Mouse (Mus musculus): ENCODE data around the gene Rnf183.
A peak's percentile ranks its signal among the peaks of the same experiment; 100 is the strongest.

Rnf183 gene

DNA sequence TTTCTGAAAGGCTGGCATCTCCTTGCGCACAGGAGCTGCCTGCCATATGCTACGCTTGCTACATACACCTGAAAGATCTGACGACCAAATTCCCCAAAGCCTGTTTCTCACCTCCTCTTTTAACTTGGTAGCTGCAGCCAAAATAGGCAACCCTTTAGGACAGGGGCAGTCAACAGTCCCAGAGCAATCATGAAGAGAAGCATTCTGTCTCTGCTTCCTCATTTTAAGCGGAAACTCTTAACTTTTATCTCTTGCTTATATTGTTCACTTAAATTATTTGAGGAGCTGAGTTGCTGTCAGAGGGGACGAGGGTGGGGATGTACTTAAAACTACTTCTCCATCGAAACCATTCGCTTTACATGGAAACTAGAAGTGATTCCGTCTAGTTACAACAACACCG, 5.4 kb downstream of the Rnf183 start:
- no peak for DNase-seq

DNA sequence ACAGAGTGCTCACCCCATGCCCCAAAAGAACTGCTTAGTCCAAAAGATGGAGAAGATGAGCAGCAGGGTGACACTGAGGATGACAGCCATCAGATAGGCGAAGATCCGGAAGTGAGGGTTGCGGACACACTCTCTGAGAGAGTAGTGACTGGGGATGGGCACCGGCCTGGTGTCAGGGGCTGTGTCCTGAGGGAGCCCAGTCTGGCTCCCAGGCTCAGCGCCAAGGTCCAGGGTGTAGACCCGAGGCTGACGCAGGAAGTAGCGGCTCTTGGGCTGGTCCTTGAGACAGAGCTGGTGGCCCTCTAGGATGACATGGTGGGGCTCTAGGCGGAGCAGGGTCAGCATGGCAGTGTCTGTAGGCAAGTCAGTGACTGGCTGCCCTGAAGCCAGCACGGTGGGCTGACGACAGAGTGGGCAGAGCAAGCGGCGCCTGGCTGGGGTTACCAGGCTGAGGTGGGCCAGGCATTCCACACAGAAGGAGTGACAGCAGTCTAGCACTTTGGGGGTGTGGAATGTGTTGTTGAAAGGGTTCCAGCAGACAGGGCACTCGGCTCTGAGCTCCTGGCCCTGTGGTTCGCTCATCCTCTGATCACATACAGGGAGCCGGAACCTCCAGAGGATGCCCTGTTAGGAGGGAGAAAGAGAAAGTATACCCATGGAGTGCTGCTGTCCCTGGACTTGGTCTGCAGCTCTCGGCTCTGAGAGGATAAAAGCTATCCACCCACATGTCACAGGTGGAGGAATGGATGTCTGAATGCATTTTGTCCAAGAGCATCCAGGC, 6.9 kb downstream of the Rnf183 start:
- DNase-seq = no peak

DNA sequence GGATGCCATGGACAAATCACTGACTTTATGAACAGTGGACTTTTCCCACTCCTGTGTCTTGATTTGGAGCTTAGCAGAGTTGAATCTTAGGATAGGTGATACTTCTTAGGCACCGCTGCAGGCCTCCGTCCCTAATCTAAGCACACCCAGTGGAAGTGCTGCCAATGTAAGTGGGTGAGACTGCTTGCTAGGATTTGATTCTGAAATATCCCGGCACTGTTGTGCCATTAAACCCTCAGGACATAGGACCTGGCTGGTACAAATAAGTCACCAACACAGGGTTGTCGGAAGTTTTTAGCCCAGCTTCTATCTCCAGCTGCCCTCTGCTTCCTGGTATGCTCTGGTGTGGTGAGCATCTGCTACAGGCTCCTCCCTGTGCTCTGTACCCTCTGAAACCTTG, 9.2 kb downstream of the Rnf183 start:
- no peak for DNase-seq

DNA sequence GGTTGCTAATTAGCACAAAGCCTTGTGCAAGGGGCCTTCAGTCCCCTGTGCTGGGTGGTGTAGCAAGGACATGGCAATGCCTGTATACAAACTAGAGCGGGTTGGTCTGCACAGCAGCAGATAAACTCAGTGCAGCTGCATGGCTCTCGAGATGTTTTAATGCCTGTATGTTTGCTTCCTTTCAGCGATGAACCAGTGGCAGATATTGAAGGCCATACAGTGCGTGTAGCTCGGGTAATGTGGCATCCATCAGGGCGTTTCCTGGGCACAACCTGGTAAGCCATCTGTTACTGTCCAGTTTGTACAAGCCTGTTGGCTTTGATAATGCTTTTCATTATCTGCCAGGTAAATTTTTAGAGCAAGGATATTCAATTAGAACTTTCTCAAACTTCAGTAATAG, 16.0 kb downstream of the Rnf183 start:
- no peak for DNase-seq

DNA sequence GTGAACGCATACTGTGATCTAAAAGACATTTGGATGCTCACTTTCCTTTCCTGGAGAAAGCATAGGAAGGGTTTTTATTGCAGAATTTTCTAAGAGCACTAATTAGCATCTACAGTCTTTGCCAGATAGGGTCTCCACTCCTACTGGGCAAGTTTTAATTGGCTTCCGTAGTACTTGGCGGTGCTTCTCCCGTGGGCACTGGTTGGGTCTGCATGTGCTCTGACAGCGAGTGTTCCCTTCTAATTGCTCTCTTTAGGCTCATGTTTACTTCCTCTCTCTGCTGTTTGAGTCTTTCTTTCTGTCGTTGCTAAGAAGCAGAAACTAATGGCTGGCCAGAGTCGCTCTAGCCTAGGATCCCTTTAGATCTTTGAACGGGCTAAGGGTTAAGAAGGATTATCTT, 16.6 kb downstream of the Rnf183 start:
- DNase-seq = no peak

DNA sequence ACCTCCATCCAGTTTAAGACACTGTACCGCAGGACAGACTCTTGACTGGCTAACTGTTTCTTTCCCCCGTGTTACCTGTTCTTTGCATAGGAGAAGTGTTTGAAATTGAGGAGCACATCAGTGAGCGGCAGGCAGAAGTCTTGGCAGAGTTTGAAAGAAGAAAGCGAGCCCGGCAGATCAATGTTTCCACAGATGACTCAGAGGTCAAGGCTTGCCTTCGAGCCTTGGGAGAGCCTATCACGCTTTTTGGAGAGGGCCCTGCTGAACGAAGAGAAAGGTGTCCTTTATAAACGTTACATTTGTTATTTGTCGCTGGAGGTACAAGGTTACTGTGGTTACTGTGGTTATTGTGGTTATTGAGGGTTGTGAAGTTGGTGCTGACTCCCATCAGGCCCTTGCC, 23.4 kb downstream of the Rnf183 start:
- DNase-seq = no peak

DNA sequence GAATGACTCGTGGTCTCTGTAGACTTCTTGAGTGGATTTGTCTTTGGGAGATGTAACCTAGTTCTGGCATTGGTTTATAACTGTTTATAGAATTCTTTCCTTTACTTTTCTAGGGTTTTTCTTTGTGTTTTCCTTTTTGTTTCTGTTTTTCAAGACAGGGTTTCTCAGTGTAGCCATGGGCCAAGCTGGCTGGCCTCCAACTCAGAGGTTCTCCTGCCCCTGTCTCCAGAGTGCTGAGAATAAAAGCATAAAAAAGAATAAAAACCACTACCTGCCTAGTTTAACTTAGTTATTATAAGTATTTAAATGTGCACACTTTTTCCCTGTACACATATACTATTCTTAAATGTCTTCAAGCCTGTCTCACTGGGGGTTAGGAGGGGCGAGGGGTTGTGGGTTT, 24.7 kb downstream of the Rnf183 start:
- DNase-seq = no peak

DNA sequence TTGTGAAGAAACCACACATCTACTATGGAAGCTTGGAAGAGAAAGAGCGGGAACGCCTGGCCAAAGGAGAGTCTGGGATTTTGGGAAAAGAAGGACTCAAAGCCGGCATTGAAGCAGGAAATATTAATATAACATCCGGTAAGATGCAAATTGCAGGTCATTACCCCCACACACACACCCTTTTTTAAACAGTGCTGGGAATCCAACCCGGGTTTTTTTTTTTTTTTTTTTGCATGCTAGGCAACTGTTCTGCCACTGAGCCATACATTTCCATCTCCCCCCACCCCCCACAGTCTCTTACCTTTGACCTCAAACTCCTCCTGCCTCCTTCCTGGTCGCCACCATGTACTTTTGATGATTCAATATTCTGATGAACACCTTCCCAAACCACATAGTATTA, 25.4 kb downstream of the Rnf183 start:
- no peak for DNase-seq

DNA sequence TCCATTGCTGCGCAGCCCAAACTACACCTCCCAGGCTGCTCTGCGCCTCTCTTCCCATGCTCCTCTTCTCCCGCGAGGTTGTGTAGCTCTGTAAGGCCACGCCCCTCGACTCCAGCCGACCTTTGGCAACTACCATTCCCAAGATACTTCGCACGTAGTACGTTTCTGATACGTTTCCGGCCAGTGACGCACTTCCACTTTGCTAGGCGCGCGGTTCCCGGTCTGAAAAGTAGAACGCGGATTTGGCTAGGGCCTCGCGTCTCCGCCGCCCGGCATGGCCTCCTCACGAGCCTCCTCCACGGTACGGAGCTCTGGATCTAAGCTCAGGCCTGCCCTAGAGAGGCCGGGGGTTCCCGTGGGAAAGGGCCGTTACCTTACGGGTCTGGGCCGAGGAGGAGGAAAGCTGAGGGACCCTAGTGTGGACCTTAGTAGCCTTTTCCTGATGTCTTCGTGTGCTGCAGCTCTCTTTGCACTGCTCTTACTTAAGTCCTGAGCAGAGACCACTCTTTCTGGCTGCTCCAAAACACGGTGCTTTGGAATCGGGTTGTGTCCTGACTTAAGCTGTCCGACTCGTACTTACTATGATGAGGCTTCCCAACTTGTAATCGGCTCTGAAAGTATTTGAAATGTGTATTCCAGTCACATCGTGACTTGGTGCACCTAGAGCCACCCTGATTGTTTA, 26.3 kb downstream of the Rnf183 start, which contains the start of the genes Cdc26 and Prpf4:
Gene Cdc26 (minus strand): TSS at position 42 of the 682 bp plus-strand sequence.
Gene Prpf4 (plus strand): TSS at position 197 of the 682 bp plus-strand sequence.
- DNase-seq = peak; percentile 97

DNA sequence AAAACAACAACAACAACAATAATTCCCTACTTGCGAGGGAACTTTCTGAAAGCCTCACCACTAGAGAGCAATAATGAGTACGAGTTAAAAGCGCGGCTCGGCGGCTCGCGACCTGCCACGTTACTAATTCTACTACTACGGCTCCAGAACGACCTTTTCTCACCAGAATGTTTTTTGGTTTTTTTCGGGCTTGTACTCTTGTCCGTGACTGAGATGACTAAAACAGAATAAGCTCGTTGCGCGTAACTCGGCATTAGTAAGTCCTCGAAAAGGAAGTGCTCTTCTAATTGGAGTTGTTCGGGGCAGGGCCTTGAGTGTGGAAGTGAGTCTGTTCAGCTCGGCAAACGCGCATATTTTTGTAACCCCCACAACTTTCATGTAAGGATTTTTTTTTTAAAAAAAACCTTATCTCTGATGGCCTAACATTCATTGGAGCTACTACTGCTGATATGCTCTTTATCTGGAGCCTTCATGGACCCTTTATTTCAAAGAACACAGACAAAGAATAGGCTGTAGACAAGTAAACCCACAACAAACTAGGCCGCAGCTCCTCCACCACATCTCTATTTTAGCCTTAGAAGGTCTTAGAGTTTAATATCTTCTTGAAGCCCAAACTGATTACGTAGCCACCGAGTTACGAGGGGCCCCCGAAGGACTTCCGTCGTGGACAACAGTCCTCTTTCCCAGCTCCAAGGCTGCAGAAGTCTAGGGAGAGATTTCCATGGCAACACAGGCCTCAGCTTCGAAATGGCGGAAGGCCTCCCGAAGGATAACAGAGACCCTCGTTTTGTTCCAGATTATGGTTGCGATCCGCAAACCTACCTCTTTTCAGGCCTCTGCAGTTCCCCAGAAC, 27.1 kb downstream of the Rnf183 start:
- peak; percentile 45 for DNase-seq

DNA sequence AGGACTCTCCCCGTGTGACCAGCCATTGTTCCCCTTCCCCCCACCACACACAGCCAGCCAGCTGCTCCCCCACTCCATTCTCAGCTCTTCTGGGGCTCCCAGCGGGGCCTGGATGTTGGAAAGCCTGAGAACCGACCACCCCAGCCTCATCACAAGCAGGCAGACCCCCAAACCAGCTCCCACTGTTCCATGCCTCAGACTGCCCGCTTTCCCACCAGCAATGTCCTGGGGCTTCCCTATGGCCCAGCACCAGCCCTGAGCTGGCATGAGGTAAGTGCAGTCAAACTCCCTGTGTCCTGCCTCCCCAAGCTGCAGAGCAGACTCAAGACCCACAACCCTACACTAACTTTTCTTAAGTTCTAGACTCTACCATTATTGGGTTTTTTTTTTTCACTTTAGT, 28.9 kb downstream of the Rnf183 start:
- DNase-seq = no peak

DNA sequence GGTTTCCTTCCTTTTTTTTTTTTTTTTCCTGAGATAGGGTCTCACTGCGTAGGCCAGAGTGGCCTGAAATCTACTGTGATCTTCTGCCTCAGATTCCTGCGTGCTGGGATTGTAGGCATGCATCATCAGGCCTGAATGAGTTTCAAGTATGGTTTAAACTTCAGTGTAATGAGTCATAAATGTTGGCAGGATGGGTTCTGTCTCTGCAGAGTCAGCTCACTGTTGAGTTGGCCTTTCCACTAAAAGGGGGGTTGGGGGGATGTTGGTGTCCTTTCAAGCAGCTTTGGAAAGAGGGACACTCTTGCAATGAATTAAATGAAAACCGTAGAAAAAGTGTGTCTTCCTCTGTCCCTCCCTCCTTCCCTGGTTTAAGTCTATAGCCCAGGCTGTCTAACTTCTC, 36.1 kb downstream of the Rnf183 start:
- DNase-seq = no peak

DNA sequence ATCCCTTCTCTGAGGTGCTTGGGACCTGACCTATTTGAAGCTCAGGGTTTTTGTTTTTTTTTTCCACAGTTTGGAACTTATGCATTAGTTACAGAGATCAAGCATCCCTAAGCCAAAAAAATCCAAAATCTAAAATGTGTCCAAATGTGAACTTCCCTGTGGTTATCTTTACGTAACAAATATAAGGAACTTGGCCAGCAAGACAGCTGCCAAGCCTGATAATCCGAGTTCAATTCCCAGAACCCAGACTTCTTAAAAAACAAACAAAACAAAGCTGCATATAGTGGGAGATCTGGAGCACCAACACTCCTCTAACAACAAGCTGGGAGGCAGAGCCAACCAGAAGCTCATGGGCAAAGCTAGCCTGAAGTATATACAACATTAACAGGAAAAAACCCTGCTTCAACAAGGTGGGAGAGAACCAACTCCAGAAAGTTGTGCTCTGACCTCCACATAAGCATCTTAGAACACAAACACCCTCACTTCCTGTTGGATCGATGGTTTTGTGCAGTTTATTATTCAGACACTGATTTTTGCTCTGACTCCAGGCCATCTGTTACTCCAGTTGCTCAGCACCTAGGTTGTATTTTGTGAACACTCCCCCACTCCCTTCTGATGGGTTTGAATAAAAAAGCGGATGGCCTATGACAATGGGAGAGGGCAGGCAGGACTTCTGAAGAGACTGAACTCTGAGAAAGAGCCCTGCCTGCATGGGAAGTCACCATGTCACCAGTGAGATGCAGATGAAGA, 37.3 kb downstream of the Rnf183 start:
- DNase-seq = no peak

DNA sequence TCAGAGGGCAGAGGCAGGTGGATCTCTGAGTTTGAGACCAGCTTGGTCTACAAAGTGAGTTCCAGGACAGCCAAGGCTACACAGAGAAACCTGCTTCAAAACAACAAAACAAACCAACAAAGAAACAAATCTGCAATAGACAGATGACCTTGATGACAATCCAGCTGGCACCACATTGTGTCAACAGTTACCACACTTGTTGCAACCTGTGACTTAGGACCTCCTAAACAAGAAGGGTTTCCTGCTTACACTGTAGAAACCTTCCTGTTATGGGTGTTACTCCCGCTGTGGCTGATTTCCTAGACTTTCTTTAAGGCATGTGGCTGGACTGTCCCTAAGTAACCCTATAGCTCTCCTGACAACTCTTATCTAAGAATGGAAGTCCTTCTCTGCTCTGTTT, 39.2 kb downstream of the Rnf183 start:
- DNase-seq = no peak

DNA sequence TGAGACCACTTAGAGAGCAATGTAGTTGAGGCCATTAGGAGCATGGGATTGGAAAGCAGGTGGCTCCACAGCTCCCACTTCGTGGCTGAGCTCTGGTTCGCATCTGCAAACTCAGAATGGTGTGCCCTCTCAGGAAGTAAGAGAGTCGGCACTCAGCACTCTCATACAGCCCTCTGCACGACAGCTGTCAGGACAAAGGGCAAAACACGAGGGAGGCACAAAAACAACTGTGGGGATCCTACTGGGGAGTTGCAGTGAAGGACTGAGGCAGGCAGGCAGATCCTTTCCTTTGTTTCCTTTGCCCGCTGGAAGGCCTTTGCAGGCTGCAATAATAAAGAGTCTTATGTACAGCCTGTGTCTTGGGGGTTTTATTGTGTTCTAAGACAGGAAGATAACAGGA, 41.6 kb downstream of the Rnf183 start:
- no peak for DNase-seq

DNA sequence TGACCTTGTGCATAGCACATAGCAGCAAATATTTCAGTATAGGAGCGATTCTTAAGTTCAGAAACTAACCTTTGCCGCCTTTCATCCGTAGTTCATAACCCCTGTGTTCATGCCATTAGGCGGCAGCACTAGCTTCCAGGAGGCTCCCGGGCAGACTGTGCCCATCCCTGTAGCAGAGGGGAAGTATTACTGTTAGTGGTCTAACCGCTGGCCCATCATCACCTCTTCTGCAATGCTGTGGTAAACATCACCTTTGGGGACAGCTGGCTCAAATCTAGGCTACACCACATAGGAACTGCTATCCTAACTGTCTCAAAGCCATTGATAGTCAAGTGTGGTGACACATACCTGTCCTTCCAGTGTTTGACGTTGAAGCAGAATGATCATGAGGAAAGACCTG, 43.2 kb downstream of the Rnf183 start:
- no peak for DNase-seq

DNA sequence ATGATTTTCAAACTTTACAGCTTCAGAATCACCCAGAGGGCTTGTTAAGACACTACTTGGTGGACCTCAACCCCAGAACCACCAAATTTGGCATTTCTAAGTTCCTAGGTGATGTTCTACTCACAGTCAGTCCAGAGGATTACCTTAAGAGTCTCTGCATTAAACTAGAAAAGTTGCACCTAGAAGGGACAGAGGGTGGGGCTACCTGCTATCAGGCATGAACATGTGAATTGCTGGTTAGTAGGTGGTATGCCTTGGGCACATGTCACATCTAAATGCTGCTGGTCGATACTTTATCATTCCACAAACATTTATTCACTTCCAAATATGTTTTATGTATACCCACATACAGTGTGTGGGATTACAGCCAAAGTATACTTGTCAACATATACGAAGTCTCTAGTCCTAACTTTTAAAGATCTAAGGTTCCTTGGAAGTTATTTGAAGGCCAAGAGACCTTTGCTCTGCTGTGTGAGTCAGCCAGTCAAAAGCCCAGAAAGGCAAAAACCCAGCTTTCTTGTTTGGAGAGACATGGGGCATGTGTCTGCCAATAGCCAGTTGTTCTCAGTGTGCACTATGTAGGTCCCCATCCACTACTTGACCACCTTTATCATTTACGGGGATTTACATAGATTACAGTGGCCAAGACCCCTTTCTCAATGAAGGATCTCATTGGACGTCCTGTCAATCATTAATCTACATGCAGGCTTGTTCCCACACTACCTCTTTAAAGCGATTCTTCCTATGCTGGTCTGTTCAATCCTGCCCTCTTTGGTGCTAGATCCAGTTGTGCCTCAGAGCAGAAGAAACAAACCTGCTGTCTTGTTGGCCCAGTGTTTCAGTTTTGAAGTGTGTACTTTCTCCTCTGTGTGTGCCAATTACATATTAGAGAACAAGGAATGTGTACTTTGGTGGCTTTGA, 45.2 kb downstream of the Rnf183 start:
- no peak for DNase-seq

DNA sequence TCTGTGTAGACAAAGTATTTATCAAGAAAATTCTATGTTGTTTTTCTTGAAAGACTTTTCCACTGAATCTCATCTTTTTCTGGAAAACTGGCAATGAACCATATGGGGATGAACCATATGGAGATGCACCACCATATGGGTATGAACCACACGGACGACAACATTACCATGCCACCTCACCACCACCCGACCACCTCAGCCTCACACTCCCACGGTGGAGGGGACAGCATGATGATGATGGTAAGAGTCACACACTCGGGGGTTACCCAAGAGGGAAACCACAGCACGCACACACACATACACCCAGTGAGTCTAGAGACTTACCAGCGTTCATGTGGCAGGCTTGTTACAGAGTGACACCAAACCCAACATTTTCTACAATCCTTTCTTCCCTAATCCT, 49.6 kb downstream of the Rnf183 start:
- DNase-seq = peak; percentile 25

DNA sequence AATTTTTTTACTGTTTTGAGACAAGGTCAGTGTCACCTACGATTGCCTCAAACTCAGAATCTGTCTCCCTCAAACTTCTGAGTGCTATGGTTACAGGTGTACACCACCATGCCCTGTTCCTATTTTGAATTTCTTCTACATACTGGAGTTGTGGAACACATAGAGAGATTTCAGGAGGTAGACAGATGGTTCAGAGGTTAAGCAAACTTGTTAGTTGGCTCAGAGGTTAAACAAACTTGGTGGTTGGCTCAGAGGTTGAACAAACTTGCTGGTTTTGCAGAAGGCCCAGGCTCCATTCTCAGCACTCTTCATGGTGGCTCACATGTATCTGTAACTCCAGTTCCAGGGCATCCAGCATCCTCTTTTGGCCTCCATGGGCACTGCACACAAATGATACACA, 50.9 kb downstream of the Rnf183 start:
- no peak for DNase-seq

DNA sequence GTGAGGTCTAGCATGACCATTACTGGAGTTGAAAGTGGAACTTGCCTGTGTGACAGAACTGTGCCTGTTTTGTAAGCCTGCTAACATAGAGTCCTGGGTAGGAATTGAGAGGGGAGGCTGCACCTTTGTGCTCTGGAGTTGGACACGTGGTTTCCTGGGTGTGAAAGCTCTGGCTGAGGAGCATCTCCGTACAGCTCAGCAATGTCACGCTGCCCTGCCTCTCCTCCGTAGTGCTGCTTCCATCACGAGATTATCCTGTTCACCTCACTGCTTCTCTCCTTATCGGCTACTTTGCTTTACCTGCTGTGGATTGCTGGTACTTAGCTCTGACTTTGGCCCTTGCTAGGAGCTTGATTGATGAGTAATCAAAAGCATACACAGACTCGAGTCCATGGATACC, 51.3 kb downstream of the Rnf183 start:
- no peak for DNase-seq

DNA sequence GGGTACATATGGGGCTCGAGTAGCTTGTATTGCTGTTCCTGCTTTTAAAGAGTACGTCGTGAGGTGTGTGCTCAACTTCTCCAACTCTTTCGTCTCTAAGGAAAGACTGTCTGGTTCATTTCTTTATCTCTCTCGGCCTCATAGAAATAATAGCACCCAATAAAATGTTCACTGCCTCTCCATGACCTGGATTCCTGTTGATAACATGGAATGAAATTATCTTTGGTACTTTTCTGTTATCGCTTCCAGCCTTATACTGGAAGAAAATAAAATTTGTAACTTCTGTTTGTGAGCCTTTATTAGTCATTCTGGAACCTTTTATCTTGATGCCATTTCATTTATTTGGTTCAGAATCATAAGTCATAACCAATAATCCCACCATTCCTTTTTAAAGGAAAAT, 51.8 kb downstream of the Rnf183 start:
- DNase-seq = no peak
